33 mouse cellular contexts compared by ENCODE assay signal in genomic region chr15:93144899-93145298, GRCm38 (mm10).
"Had no signal": no experiment of that assay in that cellular context is flagged by ENCODE, and none has a peak within 500 bp of the region (broad histone marks: within the 10 kb centered on the region; RNA-seq: fewer than 3 reads in every experiment).

No protein-coding gene starts in this region.

- DNase-seq: heart, postnatal 10 days; heart, postnatal 14 days; heart, postnatal 36 days; heart, postnatal 4 days; kidney, adult 11 months; kidney, adult 18-20 months; kidney, adult 8-10 months; kidney, adult 9 months; kidney, postnatal 10 days; kidney, postnatal 14 days; kidney, postnatal 25 days; kidney, postnatal 36 days; kidney, postnatal 4 days; layer of hippocampus, adult 9-11 months; layer of hippocampus, postnatal 36 days had no signal

- H3K9me3 ChIP-seq: heart, embryonic 12.5 days; heart, embryonic 13.5 days; heart, embryonic 15.5 days; hindbrain, embryonic 10.5 days; hindbrain, embryonic 12.5 days; hindbrain, embryonic 13.5 days; hindbrain, embryonic 15.5 days; intestine, embryonic 15.5 days; kidney, embryonic 15.5 days had no signal

- H3K4me3 ChIP-seq: heart, embryonic 12.5 days; heart, embryonic 13.5 days; heart, embryonic 15.5 days; hindbrain, embryonic 10.5 days; hindbrain, embryonic 12.5 days; hindbrain, embryonic 13.5 days; hindbrain, embryonic 15.5 days; intestine, embryonic 15.5 days; kidney, embryonic 15.5 days; layer of hippocampus, adult 2 months; left cerebral cortex, adult 2 months had no signal

- H3K4me1 ChIP-seq: heart, embryonic 12.5 days; heart, embryonic 13.5 days; heart, embryonic 15.5 days; hindbrain, embryonic 12.5 days; hindbrain, embryonic 13.5 days; hindbrain, embryonic 15.5 days; intestine, embryonic 15.5 days; kidney, embryonic 15.5 days had no signal

- ATAC-seq: hindbrain, postnatal 0 days; inflammation-experienced regulatory T-cells, adult 6 months; intestine, embryonic 15.5 days; intestine, embryonic 16.5 days; intestine, postnatal 0 days had no signal

- H3K36me3 ChIP-seq: heart, embryonic 12.5 days; heart, embryonic 13.5 days; heart, embryonic 15.5 days; hindbrain, embryonic 10.5 days; hindbrain, embryonic 12.5 days; hindbrain, embryonic 13.5 days; hindbrain, embryonic 15.5 days; intestine, embryonic 15.5 days; kidney, embryonic 15.5 days had no signal

- H3K9ac ChIP-seq: heart, embryonic 12.5 days; heart, embryonic 13.5 days; heart, embryonic 15.5 days; hindbrain, embryonic 12.5 days; hindbrain, embryonic 13.5 days; hindbrain, embryonic 14.5 days; hindbrain, embryonic 15.5 days; intestine, embryonic 15.5 days; kidney, embryonic 15.5 days had no signal

- H3K4me2 ChIP-seq: heart, embryonic 11.5 days; heart, embryonic 12.5 days; heart, embryonic 13.5 days; heart, embryonic 15.5 days; hindbrain, embryonic 12.5 days; hindbrain, embryonic 13.5 days; hindbrain, embryonic 14.5 days; hindbrain, embryonic 15.5 days; intestine, embryonic 15.5 days; kidney, embryonic 15.5 days had no signal

- H3K27me3 ChIP-seq: heart, embryonic 12.5 days; heart, embryonic 13.5 days; heart, embryonic 15.5 days; hindbrain, embryonic 12.5 days; hindbrain, embryonic 13.5 days; hindbrain, embryonic 15.5 days; intestine, embryonic 15.5 days; kidney, embryonic 15.5 days had no signal

- H3K27ac ChIP-seq: heart, embryonic 13.5 days; heart, embryonic 15.5 days; hindbrain, embryonic 10.5 days; hindbrain, embryonic 12.5 days; hindbrain, embryonic 13.5 days; hindbrain, embryonic 14.5 days; hindbrain, embryonic 15.5 days; hindbrain, postnatal 0 days; intestine, embryonic 15.5 days; kidney, embryonic 15.5 days; kidney, postnatal 0 days; layer of hippocampus, adult 2 months; left cerebral cortex, adult 2 months had no signal
